Mouse (Mus musculus) kidney, postnatal 36 days (tissue): ENCODE measurements around the gene Cnih3.

Source experiments
- DNase-seq, 2 experiments: peaks; one replicate each; pipeline ENCODE4 v3.0.0; 2021 to 2022; ENCODE audit warnings: mixed read lengths in 2 of 2

The Cnih3 gene

DNA sequence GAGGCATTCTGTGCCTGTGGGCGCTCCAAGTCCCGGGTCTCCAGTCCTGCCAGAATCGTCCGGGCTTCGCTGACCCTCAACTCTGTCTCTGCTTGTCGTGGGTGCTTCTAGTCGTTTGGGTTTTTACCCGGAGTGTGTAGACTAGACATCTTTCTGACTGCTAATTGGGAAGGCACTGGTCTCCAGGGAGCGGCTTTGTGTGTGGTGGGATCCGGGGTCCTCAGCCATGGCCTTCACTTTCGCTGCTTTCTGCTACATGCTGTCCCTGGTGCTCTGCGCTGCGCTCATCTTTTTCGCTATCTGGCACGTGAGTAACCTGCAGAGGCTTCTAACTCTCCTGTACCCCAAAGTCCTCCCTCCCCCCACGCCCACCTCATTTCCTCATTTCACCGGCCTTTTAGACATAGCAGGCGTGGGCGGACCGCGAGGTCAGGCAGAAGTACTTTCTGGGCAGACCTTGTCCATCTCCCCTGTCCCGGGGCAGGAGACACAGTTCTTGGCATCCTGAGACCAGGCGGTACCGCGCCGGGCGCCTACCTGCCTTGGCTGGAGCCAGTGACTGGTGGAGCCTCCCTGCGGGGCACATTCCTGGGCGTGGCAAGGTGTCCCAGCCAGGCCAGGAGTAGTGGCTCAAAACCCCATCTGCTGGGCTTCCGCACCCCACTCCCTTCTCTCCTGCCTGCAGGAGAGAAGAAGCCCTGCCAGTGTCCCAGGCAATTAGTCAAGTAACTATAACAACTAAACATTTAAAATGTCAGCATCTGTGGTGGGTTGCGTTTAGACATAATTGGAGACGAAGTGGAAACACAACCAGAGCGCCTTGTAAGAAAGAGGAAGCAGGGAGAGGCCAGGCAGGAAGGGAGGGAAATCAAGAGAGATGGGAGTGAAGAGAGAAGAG, 1.0 kb downstream of the Cnih3 start:
- DNase-seq: peak in 1 of 2 experiments; percentile 31

DNA sequence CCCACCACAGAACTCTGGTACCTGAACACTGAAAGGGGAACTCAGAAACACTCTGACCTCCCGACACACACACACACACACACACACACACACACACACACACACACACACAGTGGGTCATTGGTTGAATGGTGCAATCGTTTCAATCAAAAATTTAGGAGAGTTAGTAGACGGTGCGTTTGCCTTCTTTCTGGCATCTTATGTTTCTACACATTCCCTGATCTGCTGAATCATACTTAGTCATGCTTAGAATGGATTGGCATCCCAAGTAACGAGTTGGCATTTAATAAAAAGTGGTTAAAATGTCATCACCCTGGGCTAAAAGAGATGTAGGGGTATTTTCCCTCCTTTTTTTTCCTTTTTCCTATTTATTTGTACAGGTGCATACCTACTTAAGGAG, 3.3 kb downstream of the Cnih3 start:
- DNase-seq: no peak

DNA sequence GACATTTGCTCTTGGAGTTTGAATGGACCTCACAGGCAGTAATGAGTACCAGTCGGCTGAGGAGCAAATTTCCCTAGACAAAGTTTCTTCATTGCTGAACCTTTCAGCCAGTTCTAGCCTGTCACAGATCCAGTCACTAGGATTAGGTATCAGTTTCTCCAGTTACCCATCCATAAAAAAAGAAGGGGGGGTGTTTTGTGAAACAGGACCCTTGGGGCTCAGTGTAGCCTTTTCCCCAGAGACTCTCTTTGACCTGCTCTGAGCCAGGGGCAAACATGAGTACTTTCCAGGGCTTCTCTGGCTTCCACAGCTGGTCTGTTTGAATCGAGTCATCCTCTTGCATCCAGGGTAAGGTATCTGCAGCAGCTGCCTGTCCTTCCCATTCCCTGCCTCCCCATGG, 5.4 kb downstream of the Cnih3 start:
- no peak for DNase-seq

DNA sequence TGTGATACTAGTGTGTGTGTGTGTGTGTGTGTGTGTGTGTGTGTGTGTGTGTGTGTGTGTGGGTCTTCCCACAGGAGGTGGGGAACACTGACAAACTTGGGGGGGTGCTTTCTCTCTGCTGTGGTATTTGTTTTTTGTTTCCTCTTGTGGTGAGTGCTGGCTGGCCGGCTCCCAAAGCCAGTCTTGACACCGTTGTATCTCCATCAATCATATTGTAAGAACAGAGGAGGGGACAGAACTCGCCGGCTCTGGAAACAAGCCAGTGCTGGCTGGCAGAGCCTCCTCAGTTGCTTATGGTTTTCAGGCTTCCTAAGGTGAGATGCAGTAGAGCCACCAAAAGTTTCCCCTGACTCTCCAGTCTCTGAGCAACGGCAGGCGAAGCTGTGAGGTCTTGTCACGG, 6.1 kb downstream of the Cnih3 start:
- DNase-seq: no peak

DNA sequence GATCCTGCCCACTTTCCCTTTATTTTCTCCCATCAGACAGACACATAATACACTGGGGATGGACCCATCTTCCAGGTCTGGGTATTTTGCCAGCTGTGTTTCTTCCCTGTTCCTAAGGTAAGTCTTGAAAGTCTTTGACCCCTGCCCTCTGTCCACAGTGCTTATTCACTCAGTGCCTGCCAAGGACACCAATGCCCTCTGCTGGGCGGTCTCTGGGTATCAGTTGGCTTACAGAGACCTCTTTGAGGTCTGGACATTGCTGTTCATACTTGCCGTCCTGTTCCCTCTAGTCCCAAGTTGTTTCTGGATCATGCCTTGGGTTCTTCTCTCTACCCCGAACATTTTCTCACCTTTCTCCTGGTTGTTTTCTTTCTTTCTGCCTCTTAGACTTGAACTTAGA, 8.3 kb downstream of the Cnih3 start:
- peak; percentile 16 to 52 for DNase-seq

DNA sequence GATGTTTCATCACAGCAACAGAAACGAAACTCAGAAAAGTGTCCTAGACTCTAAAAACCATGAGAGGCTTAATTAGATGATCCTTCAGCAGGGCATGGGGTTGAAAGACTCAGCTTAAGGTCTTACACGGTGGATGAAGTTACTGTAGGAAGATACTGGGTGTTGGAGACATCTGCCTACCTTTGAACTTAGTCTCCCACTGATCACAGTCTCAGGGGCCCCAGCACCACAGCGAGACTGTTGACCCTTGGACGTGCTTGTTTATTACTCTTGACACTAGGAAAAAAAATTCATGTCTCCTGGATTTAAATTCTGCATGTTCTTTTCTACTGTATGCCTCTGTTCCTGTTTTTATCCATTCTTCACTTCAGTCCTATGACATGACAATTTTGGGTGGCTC, 11.6 kb downstream of the Cnih3 start:
- DNase-seq: no peak

DNA sequence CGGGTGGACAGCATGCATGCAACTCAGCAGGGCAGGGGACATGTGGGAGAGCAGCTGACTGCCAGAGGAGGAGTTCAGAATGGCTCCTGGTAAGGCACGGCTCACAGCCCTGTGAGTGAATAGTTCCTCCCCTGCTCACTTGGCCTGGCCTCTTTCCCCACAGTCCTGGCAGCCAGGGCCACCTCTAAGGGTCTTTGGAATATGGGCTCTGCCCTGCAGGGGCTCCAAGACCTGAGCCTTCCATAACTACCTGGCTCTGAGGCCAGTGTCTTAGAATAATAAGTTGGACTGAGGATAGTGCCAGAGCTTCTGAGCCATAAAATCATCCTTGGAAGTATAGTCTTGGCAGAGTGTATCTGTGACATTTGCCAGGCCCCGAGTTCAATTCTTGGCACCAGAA, 12.9 kb downstream of the Cnih3 start:
- DNase-seq: no peak

DNA sequence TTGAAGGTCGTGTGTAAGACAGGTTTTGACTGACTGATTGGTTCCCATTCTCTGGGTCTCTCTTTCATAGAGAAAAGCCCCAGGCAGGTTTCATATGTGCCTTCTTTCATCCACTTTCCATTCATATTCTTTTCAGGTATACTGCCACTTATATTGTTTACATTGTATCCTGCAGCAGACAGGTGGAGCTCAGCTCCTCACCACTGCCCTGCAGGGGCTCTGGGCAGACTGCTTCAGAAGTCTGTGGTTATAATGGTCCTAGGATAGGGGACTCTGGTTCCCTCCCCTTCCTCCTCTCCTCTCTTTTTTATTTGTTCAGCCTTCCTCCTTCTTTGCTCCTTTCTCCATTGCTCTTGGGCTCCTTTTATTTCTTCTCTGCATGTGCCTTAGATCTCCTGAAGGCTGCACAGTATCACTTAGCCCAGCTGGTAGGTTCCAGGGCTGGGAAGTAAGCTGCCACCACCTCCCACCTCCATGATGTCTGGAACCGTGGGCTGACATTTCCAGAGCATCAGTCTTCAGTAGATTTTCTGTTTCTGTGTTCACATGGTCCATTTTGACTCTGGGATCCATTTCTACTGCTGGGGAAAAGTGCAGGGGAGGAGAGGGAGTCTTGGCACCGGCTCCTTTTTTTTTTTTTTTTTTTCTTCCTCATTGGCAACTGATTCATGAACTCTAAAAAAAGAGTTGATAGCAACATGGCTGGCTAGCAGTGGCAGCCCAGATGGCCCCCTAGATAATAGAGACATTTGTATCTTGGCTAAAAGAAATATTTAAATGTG, 16.6 kb downstream of the Cnih3 start:
- DNase-seq: no peak

DNA sequence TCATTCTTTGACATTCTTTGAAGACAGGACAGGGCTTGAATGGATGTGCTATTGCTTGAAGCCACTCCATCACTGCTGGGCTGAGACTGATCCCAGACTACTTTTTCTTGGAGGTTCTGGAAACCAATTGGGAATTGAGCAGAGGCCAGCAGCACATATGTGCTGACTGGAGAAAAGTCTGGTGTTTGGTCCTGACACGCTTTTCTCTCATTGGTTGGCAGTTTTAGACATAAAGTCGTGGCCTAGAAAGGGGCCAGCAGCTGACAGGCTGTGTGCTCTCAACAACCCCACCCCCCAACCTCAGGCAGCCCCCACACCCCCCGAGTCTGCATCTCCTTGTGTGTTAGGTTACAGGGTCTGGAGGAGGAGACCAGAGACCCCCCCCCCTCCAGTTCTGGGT, 17.9 kb downstream of the Cnih3 start:
- no peak for DNase-seq

DNA sequence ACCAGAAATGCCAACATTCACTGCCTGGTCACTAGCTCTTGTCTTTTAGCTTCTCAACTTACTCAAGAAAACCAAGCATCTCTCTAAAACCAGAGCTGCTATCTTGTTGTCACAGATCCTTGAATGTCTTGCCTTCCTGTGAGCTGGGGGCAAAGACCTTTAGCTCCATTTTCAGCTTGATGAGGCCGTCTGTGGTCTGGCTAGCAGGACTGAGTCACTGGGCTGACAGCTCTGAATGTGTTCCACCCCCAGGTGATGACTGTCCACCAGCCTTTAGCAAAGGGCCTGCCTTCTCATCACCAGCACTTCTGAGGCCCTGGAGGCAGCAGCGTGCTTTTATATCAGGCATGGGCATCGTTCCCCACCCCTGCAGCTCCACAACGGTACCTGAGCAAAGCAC, 18.8 kb downstream of the Cnih3 start:
- no peak for DNase-seq

DNA sequence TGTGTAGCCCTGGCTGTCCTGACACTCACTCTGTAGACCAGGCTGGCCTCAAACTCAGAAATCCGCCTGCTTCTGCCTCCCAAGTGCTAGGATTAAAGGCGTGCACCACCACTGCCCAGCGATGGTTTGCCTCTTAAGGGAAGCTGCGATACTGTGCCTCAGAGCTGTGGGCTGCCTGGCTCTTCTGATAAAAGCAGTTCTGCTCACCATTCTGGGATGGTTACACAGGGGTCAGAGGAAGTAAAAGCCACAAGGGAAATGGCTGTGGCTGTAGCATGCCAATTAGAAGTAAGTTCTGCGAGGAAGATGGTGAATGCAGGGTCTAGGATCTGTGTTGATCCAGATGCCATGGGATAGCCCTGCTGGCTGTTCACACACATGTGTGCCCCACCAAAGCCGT, 19.9 kb downstream of the Cnih3 start:
- no peak for DNase-seq

DNA sequence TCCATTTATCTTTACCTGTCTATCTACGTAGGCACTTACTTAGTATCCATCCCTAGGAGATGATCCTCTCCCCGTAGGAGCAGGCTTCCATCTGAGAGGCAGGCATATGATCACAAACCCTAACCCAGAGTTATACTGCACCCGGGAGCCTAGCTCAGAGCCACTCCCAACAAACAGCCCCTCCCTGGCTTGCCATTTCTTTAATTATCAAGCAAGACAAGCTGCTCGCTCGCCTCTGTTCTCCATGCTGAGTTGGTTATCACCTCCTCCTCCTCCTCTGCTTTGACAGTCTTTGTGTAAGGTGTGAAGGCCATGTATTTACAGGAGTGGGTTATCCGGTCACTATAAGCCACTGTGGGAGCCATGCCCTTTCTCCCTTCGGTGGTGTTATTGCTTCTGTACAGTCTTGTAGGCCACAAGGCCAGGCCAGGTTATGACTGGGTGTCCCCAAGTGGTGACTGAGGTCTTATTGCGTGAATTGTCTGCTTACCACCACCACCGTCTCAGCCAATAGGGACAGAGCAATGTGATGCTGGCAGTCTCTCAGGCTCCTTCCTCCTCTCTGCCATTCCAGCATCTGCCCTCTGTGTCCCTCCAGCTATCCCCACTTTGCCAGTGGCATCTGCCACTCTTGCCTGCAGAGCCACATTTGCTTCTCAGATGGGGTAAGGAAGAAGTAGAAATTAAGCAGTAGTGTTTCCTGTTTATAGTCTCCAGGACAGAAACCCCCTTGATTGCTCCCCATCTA, 22.4 kb downstream of the Cnih3 start:
- no peak for DNase-seq

DNA sequence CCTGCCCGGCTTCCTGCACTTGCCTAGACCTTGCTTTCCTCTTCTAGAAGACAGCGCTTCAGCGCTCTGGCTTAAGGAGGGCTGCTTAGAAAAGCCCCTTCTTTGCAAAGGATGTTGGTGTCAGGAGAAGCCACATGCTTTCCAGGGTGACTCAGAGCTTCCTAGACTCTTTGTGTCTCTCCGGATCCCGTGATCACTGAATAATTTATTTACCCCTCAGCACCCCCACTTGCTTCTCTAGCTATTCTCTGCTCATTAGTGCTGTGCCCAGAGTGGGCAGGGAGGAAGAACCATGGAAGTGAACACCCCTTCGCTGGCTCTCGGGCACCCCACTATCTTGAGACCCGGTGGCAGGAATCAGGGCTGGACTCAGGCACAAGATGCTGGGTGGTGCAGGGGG, 24.0 kb downstream of the Cnih3 start:
- DNase-seq: no peak

DNA sequence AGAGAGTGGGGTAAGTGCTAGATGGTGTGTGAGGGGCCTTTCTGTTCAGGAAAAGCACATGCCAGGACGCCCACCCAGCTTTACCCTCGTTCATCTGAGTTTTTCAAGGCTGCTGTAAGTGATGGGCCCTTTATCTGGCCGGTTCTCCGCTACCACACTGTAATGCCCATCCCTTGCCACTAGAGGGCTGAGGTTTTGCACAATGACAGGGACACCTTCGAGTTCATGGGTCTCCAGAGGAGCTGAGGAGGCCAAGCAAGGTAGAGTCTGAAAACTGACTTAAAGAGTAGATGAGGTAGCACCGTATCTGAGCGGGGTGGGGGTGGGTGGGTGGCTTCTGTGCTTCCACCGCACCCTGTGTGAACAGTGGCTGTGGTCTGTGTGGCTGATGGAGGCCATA, 27.2 kb downstream of the Cnih3 start:
- DNase-seq: peak; percentile 54 to 73

DNA sequence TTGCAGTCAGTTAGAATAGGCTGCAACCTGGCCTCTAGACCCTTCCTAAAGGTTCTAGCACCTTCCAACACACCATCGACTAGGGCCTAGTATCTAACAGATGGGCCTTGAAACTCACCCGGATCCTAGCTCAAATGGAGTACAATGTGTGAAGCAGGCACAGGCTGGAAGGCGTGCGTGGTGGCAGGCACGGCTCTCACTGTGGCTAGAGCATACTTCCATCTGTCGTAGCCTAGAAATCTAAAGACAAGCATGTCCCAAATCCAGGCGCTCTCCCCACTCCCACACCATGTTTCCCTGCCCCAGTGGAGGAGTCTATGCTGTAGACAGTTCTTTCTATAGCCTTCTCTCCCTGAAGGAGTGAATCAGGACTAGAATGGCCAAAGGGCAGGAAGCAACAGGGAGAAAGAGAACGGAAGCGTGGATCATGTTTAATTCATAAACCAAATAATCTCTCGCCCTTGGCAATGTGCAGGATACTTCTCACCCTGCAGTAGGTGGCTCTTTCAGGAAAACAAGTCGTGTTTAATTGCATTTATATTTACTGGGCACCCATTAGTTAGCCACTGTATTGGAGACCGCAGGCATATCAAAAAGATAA, 29.1 kb downstream of the Cnih3 start:
- DNase-seq: no peak

DNA sequence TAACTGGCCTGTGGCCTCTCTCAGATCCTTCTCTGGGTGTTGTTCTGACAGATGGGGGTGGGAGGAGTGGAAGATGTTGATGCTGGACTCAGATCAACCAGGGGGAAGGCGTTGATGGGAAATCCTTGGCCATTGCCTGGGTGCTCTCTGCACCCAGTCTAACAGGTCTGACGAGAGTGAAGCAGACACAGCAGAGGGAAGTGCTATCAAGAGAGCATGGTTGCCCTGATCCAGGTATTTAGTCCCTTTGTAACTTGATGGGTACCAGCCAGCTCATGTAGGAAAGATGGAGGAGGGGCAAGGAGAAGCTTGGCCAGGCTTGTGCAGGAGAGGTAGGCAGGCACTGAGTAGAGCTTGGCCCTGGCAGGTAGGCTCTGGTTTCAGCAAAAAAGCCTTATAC, 36.8 kb downstream of the Cnih3 start:
- no peak for DNase-seq

DNA sequence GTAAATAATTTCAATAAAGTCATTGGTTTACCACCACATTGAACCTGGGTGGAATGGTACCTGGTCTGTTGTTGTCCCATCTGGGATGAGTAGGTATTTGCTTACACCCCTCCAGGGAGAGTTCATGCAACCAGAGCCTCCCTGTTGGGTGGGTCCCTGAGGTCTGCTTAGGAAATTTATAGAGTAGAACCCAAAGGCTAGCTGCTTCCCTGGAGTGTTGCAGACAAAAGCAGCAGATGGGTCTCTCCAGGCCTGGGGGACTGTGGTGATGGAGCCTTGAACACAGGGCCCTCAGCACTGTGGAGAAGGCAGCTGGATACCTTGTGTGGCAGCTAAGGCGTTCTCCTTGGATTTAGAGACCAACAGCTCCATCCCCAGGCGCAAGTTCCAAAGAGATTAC, 40.1 kb downstream of the Cnih3 start:
- no peak for DNase-seq

DNA sequence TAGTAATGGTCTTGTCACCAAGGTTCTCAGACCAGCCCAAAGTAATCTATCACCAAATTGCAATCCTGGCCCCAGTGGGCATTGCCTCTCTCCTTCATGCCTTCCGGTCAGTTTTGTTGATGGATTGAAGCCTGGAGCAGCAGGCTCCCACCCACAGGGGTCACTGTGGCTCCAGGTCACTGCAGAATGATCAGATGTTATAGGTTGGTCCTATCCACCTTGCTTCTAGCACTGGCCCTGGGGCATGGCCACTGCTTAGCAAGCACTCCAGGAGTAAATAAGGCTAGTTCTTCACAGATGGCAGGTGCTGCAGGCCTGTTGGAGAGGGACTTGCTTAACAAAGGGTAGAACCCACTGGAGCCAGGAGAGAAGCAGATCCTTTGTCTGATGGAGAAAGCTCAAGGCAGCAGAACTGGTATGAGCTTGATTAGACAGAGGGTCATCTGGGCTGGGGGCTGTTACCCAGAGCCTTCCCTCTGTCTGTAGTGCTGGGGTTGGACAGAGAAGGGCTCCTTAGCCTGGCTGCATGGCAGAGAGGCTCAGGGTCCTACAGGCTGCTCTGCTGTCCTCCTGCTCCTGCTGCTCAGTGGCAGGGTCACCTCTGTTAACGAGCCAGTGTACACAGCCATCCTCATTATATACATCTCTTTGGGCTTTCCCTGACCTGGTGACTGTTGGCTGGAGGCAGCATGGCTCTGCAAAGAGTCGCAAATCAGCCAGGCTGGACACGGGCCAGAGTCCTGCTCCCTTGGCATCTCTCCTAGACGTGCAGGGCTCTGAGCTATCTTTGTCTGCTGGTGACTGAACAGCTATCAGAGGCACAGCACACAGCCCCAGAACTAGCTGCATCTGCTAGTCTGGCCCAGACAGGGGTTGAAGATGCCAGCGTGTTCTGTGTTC, 41.1 kb downstream of the Cnih3 start:
- peak; percentile 27 to 69 for DNase-seq

DNA sequence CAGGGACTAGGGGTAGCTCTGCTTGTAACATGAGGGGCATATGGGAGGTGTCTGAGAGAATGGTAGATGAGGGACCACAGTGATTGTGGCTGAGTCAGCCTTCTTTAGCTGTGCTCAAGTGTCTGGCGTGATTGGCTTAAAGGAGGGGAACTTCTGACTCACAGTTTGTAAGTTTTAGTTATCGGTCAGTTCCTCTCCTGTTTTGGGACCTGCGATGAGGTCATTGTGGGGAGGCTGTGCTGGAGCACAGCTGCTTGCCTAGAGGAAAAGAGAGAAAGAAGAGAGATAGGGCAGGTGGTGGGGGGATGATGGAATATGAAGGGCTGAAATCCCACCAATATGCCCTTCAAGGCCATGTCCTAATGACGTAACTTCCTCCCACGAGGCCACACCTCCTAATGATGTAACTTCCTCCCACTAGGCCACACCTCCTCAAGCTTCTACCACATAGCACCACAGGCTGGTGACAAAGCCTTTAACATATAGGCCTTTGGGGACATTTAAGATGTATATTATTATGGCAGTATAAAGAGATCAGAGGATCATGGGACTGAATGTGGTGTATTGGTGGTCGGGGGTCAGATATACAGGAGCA, 42.9 kb downstream of the Cnih3 start:
- DNase-seq: no peak

DNA sequence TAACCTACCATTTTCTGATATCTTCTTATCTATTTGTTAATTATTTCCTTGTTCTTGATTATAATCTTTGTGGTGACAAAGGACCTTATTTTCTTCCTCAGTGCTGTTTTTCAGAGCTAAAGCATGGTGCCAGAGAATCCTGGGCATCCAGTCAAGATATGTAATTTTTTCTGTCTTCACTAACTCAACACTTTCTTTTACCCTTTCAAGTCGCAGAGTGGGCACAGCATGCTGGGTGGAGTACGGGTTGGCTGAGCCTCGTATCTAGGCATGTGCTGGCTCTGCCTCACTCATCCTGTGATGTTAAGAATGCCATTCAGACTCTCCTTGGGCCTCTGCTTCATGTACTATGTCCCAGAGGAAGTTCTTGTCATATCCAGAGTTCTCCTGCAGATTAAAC, 46.8 kb downstream of the Cnih3 start:
- DNase-seq: no peak

DNA sequence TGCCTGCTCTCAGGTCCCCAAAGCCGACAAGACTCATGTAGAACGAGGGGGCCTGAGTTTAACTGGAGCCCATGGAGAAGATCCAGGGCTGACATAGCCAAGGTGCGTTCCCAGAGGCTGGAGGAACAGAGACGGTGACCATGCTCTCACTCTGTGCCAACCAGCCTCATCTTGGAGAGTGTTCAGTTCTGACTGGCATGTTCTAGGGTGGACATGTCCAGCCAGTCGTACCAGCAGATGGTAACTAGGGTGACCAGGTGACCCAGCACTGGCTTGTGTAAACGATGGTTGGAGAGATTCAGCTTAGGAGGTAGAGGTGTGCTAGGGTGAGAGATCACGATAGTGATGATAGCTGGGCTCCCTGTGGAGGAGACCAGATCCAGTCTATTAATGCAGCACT, 50.6 kb downstream of the Cnih3 start:
- DNase-seq: no peak

DNA sequence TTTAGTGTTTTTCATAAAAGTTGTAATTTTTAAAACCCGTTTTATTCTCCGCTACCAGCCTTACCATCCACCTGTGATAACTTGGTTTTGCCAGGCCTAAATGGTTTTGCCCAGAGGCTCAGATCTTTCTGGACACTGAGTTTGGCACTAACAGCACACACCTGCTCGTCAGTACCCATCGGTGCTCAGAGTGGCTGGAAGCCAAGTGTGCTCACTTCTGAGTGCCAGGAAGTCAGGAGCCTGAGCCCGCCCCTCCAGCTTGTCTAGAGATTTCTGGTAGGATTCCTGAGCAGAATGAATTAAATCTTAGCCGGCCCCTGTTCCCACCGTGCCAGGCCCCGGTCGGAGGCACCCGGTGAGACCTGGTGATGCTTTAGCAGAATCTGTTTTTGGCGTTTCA, 54.9 kb downstream of the Cnih3 start:
- no peak for DNase-seq
